Mouse (Mus musculus): Measurements from ENCODE around the gene Khdc4. TPM values are rescaled to one million over a fixed set of nuclear protein-coding genes. Genes with fewer than 3 reads are reported as not detected.
A peak's percentile ranks its signal among the peaks of the same experiment; 100 is the strongest.
"Not testable (repeated sequence)": the region's sequence is repeated elsewhere in the genome, so short reads cannot be mapped to it uniquely, and the experiment has no call there.

Khdc4 gene
- total RNA-seq, 2 experiments from 2014 or later: 54.2 to 56.1 TPM

DNA sequence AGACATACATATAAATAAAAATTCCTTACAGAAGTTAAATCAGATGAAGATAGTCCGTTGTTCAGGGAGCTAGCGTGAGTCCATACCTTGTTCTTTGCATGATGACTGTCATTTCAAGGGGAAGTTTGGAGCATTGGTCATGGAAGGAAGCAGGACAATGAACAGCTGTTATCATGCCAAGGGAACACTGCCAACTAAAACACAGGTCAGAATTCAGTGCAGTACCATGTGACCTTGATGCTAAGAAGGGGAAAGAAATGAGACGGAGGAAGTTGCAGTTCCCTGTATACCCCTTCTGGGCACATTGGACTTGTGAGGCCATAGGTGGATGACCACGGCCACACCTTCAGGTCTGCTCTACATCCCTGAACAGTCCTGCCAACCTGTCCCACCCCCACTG is 31.0 kb upstream of the Khdc4 start:
- DNase-seq (ENCODE audit: low spot score in 2 of 2): no peak

DNA sequence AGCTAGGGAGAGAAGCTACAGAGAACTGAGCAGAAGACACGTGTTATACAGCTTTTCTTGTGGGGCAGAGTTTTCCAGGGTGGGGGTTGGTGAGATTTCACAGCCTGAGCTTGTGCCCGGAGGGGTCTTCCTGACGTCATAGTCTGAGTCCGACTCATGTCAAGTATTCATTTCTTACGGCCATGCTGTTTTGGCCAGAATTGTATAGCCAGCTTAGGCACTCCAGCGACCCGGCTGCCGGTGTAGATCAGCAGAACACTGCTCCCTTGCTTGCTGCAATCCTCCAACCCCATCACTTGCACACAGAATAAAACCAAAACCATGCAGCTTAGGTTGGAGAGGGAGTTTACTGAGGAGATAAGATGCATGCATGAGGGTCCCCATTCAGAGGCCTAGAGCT is 30.0 kb upstream of the Khdc4 start:
- DNase-seq (ENCODE audit: low spot score in 2 of 2): no peak

DNA sequence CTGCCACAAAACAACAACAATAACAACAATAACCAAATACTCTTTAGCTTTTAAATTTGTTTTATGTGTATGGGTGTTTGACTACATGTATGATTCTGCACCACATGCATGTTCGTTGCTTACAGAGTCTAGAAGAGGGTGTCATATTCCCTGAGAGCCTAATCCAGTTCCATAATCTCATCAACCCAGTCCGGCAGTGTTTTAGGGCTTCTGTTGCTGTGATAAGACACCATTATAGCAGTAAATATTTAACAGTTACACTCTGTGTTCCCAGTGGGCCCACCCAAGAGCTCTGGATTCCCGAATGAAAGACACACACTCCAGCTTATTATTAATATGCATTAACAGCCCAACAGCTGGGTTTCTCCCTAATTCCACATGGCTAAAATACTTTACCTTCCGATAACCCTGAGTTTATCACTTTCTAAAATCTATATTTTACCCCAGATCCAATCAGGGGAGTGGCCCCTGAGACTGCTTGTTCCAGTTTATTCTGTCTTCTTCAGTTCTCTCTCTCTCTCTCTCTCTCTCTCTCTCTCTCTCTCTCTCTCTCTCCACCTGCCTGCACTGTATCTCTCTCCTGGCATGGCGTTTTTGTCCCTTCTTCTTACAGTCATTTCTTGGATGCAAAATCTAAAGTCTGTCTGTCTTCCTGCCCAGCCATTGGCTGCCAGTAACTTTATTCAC is 27.0 kb upstream of the Khdc4 start:
- DNase-seq (ENCODE audit: low spot score in 2 of 2): no peak

DNA sequence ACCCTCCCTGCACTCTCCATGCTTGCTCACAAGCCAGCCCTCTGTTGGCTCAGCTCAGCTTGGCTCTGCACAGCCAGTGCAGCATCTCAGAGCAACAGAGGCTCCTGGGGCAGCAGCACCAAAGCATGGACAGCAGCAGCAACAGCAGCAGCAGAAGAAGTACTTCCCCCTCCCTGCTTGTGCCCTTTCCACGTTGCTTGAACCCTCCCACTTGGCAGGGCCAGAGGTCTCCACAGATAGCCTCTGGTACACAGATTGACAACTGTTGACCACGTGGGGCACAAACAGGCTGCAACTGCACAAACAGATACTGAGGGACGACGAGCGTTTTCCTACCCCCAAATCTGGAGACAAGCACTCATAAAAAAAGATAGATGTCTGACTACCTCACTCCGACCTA is 25.8 kb upstream of the Khdc4 start:
- no peak for DNase-seq (ENCODE audit: low spot score in 2 of 2)

DNA sequence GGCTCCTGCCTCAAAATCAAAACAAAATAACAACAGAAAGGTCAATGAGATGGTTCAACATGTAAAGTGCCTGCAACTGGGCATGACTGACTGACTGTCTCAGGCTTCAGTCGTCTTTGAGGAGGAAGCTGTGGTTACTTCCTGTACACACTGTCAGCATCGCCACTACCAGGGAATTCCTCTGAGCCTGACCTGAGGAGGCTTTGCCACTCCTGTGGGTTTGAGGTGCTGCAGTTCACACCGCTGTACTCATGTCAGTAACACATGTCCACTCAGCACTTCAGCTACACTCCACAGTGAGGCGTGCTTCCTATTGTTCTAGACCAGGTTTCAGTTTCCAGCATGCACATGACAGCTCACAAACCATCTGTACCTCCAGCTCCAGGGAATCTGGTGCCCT is 21.5 kb upstream of the Khdc4 start:
- DNase-seq (ENCODE audit: low spot score in 2 of 2): no peak

DNA sequence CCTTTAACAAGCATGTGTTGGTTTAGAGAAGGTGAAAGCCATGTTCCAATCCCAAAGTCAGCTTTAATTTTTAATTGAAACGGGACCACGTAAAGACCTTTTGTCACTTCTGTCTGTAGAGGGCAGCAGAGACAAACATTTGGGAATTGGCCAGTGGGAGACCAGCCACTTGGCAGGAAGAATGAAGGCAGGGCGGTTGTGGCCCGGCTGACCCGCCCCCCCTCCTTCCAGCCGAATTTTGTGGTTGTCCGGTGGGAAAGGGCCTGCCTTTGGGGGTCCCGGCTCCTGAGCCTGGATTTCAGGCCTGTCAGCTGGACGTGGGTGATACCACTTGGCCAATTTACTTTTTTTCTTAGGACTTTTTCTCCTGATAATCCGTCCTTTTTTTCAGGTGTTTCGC is 8.2 kb upstream of the Khdc4 start:
- peak; percentile 69 to 77 for DNase-seq (ENCODE audit: low spot score in 2 of 2)

DNA sequence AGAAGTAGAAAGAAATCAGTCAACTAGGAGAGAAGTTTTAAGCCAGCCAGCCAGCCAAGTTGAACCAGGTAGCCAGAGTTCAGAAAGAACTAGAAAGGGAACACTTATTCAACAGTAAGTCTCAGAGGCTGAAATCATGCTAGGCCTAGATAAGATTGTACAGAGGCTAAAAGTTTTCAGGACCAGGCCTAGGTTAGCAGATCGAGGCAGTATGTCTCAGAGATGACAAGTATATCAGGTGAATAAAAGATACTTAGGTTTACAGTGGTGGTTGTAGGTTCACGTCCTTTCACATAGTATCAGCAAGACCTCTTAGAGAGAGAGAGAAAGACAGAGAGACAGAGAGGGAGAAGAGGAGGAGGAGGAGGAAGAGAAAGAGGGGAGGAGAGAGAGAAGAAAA is 1.8 kb upstream of the Khdc4 start:
- no peak for DNase-seq (ENCODE audit: low spot score in 2 of 2)

DNA sequence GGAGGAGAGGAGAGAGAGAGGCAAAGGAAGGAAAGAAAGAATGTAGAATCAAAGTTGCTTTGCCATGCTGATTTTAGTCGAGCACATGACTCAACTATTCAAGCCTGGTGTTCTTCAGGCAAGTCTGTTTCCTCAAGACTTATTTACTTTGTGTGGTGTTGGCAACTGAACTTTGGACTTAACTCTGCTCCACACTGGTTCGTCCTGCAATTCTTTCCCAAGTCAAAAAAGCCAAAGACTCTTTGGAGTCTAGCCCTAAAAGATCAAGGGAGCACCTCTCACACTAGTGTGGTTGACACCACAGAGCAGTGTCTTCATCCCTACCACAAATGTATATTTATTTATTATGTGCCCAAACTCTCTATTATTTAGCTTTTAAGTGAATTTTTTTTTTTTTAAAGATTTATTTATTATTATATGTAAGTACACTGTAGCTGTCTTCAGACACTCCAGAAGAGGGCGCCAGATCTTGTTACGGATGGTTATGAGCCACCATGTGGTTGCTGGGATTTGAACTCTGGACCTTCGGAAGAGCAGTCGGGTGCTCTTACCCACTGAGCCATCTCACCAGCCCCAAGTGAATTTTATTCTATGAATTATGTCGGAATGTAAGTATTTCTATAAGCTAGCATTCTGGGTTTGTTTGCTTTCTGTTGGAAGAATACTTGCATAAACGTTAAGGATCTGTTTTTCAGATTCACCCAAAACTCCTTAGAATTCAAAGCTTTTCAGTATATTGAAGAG is 1.2 kb upstream of the Khdc4 start:
- DNase-seq (ENCODE audit: low spot score in 2 of 2): no peak

DNA sequence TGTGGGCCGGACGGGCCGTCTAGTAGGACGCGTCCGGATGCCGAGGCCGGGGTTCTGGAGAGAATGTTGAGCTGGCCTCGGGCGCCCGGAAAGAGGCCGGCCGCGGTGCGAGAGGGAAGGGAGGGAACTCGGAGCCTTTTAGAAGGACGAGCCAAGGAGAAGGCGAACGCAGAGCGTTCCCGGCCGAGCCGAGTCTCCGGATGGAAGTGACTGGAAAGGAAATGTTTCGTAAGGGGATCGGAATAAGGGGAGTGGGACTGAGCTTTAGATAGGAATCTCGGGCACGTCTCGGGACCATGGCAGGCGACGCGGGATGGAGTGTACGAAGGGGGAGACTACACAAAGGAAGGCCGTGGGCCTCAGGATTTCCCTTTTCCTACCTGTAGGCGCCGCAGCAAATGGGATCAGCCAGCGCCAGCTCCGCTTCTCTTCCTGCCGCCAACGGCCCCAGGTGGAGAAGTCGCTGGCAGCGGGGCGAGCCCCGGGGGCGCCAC is 402 bp downstream of the Khdc4 start:
- DNase-seq (ENCODE audit: low spot score in 2 of 2): peak in 1 of 2 experiments; percentile 60

DNA sequence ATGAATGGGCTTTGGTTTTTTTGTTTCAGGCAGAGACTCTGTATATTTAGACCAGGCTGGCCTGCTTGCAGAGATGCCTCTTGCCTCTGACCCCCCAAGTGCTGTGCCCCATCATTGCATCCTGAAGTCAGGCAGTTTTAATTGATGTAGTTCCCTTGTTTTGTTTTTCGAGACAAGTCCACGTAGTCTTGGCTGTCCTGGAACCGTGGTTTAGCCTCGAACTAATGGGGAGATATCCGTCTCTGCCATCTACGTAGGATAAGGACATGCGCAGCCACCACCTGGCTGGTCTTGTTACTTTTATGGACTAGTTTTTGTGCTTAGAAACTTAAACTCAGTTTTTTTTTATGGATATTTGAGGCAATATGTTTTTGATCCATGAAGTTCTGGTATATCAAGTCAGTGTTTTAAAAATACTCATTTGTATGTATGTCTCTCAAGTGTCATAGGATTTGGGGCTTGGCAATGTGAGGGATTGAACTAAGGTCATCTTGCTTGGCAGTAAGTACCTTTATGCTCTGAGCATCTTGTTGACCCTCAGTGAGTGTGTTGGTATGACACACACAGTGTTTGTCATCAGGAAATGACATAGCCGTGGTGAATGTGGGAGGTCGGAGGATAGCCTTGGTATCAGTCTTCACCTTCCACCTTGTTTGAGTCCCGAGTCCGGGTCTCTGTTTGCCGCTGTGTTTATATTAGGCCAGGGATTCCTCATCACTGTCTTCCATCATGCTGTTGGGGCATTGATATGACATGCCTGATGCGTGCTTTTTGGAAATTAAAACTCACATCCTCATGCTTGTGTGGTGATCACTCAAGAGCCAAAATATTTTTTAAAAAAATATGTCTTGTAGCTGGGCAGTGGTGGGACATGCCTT is 1.4 kb downstream of the Khdc4 start:
- DNase-seq (ENCODE audit: low spot score in 2 of 2): no peak

DNA sequence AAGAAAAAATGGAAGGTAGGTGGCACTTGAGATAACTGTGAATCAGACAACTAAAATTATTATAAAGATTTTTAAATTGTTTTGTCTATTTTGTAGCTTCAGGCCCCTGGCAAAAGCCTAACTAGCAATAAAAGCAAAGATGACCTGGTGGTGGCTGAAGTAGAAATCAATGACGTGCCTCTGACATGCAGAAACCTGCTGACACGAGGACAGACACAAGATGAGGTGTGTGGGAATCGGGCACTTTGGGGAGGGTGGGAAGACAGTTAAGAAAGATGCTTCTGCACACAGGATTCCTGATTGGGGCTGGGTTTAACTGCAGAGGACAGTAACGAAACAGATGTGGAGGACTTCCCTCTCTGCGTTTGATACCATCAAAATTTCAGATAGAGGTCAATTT is 3.5 kb downstream of the Khdc4 start:
- DNase-seq (ENCODE audit: low spot score in 2 of 2): no peak

DNA sequence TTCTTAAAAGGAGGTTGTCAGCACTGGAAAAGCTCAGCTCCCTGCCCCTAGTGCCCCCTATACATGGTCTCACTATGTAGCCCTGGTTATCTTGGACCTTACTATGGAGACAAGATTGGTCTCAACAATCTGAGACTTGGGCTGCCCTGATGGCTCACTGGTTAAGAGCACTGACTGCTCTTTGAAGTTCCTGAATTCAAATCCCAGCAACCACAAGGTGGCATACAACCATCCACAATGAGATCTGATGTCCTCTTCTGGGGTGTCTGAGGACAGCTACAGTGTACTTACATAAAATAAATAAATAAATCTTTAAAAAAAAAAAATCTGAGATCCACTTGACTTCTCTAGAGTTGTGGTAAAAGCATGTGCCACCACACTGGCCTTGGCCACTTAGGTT is 9.9 kb downstream of the Khdc4 start:
- DNase-seq (ENCODE audit: low spot score in 2 of 2): no peak

DNA sequence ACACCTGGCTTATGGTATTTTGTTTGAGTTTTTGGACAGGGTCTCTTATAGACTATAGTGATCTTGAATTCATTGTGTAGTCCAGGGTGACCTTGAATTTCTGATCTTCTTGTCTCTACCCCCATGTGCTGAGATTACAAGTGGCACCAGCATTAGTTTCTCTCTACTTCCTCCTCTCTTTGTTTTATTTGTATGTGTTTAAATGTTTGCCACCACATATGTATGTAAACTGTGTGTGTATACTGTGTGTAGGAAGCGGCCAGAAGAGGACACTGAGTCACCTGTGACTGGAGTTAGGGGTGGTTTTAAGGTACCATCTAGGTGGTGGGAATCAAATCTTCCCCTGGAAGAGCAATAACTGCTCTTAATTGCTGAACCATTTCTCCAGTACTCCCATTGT is 12.4 kb downstream of the Khdc4 start:
- no peak for DNase-seq (ENCODE audit: low spot score in 2 of 2)

DNA sequence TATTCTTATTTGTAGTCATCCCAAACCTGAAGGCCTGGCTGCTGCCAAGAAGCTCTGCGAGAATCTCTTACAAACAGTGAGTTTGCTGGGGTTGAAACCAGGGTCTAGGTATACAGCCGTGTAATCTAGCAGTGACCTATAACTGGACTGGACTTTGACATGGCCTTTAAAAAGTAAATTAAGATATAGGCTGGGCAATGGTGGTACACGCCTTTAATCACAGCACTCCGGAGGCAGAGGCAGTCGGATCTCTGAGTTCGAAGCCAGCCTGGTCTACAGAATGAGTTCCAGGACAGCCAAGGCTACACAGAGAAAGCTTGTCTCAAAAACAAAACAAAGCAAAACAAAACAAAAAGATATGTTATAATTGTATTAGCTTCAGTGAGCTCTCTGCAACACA is 13.2 kb downstream of the Khdc4 start:
- no peak for DNase-seq (ENCODE audit: low spot score in 2 of 2)

DNA sequence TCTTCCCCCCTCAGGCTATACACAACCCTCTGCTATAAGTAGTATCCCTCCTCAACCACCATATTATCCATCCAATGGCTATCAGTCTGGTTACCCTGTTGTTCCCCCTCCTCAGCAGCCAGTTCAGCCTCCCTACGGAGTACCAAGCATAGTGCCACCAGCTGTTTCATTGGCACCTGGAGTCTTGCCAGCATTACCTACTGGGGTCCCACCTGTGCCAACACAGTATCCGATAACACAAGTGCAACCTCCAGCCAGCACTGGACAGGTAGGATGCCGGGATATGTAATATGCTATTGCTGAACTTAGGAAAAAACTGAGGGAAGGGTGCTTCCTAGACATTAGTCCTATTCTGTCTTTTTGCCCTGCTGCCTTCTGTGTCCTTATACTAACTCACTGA is 14.6 kb downstream of the Khdc4 start:
- no peak for DNase-seq (ENCODE audit: low spot score in 2 of 2)

DNA sequence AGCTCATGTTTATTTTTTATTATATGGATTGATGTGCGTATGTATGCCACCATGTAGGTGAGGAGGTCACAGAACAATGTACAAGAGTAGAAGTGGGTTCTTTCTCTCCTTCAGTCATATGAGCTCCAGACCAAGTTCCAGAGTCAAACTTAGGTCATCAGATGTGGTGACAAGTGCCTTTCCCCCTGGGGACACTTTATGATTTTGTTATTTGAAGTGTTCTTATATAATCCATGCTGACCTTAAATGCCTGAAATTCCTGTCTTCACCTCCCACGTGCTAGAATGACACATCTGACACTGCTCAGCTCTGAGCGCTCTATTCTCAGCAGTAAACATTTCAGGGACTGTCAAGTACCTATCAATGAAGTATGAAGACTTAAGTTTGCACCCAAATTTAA is 15.6 kb downstream of the Khdc4 start:
- no peak for DNase-seq (ENCODE audit: low spot score in 2 of 2)

DNA sequence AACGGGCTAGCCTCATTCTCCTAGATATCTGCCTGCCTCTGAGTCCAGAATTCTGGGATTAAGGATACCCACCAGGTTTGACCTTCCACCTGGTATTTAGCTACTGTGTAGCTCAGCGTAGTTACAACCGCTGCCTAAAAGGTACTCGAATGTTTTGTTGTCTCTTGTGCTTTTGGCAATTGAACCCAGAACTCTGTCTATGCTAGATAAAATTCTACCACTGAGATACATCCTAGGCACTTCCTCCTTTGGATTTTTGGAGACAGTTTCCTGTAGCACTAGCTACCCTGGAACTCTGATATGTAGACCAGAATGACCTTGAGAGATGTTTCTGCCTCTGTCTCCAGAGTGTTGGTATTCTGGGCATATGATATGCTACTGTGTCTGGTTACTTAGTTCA is 28.1 kb downstream of the Khdc4 start:
- no peak for DNase-seq (ENCODE audit: low spot score in 2 of 2)

DNA sequence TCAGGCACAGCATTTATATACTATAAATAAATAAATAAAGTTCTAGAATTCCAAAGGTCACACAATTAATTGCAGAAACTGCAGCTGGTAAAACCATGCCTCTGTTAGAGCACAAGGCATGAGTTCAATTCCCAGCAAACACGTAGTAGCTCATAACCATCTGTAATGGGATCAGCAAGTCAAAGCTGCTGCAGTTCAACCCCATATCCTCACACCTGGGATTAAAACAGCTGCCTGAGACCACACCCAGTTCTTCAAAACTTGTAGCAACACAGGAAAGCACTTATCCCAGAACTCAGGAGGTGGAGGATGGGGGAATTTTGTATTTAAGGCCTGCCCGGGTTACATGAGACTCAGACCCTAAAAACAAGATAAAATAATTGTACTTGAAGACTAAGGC is 29.1 kb downstream of the Khdc4 start:
- no peak for DNase-seq (ENCODE audit: low spot score in 2 of 2)

DNA sequence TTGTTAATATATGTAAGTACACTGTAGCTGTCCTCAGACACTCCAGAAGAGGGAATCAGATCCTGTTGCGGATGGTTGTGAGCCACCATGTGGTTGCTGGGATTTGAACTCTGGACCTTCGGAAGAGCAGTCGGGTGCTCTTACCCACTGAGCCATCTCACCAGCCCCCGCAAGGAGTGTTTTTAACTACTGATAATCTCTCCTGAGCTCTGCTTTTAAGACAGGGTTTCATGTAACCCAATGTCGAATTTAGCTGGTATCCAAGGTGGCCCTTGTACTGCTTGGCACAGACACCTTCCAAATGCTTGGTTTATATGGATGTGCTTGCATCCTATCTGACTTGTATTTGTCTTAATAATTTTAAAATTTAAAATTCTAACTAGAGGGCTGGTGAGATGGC is 30.1 kb downstream of the Khdc4 start:
- not testable (repeated sequence) for DNase-seq (ENCODE audit: low spot score in 2 of 2)

DNA sequence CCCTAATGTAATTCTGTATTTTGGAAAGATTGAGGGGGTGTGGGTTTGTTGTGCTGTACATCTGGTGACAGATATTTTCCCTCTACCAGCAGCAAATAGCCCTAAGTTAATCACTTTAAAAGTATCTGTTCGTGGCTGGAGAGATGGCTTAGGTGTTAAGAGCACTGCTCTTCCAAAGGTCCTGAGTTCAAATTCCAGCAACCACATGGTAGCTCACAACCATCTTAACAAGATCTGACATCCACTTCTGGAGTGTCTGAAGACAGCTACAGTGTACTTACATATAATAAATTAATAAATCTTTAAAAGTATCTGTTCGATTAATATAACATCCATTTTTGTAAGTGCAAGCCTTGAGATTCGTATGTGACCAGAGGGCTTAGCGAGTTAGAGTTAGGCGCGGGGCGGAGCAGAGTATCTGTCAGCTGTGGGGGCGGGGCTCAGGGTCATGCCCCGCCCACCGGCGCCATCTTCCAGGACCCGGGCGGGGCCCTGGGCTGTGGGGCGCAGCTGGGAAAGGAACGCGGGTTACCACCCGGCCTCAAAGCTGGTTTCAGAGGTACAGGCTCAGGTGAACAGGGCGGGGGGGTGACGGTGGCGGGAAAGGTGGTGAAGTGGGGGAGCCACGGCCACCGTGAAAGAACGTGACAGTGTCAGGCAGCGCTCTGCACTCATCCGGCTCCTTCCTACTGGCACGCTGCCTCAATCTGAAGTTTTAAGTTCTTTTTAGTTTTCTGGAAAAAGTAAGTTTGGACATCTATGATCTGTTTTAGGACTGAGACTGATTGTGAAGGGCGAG is 31.0 kb downstream of the Khdc4 start, which contains the start of gene Rit1:
Gene Rit1, plus strand, starts transcription at position 440 of the 799 bp plus-strand sequence.
- peak; percentile 79 to 84 for DNase-seq (ENCODE audit: low spot score in 2 of 2)

DNA sequence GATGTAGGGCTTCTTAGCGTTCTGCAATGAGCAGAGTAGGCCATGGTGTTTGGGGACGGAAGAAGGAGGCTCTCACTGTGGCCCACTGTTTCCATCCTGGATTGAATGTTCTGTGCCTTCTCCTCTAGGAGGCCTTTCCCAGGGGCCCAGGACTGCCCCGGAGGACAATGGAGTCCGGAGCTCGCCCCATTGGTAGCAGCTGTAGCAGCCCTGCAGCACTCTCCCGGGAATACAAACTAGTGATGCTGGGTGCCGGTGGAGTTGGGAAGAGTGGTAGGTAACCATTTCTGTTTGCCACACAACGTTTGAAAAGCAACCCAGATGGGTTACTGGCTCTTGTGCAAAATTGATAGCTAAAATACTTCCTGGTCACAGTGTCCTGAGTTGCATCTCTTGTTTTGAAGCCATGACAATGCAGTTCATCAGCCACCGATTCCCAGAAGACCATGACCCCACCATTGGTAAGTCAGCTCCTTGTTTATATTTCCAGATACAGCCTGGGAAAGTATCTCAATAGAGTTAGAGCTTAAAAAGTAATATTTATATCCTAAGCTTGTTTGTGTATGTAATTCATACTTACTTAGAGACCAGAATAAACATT is 31.7 kb downstream of the Khdc4 start:
- peak; percentile 41 to 51 for DNase-seq (ENCODE audit: low spot score in 2 of 2)

Data from layer of hippocampus, postnatal 10 days (tissue).